Mouse (Mus musculus) heart, adult 2 months (tissue): ENCODE measurements at regions not wholly inside any gene's neighbourhood (a gene's known extent, or its start where the extent isn't known, plus 50 kb on each side); places are given as distances from the start of the nearest gene placed in this dataset.

Experiments used
- CTCF ChIP-seq: fragments of 200-600 bp; IDR thresholded peaks from 2 replicates; pipeline ENCODE4 v1.8.1; 2022; ENCODE audit warnings: antibody characterized with exemption, mild to moderate bottlenecking, moderate library complexity
- POLR2A ChIP-seq: fragments of 200-500 bp; IDR thresholded peaks from 2 replicates; pipeline ENCODE4 v1.6.1; 2011; ENCODE audit warnings: mild to moderate bottlenecking, low read depth, low read length, control low read depth; ENCODE audit not compliant: insufficient read depth

- TF ChIP-seq CTCF (no peak), POLR2A (no peak)
These were observed 205.9 kb upstream of the Rgma start for GRCm38 (mm10) chr7:73169416-73169815.
